Mouse (Mus musculus) T-helper 2 cell (primary cell): Measurements from ENCODE around the gene Hist1h4f.

Source experiments
- in situ Hi-C: fragments of 300-600 bp; cut with MboI, MseI; formaldehyde crosslinking; loops from one replicate; pipeline ENCODE4 v1.15.1; 2025; ENCODE audit warnings: high pct_unique_total_duplicates

Gene Hist1h4f

GRCm38 (mm10) chr13:23534368-23535131 lies 16.9 kb downstream of the Hist1h4f start:
- in situ Hi-C loops: loop anchor here (10.0 kb wide), 1 partner anchor 1490 kb away; the partner anchor contains the start of genes Hist1h2ag, Hist1h2bj and Hist1h4i

DNA sequence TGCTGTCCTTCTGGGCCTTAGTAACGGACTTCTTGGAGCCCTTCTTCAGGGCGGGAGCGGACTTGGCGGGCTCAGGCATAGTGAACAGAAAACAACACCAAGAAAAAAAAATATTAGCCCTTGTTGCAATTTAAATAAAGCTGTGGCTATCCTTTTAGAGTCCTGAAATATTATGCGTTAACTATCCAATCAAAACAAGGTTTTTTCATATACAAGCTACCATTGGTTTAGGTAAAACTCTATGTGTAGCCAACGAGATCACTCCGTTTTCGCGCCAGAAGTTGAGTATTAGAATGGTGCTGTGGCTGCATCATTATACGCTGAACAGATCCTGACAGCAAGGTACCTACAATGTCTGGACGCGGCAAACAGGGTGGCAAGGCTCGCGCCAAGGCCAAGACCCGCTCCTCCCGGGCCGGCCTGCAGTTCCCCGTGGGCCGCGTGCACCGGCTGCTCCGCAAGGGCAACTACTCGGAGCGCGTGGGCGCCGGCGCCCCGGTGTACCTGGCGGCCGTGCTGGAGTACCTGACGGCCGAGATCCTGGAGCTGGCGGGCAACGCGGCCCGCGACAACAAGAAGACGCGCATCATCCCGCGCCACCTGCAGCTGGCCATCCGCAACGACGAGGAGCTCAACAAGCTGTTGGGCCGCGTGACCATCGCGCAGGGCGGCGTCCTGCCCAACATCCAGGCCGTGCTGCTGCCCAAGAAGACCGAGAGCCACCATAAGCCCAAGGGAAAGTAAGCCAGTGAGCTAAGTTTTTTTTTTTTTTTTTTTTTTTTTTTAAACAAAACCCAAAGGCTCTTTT lies 17.7 kb downstream of the Hist1h4f start, which contains the start of gene Hist1h2af:
TSS of gene Hist1h2af (plus strand) at position 347 of the 808 bp plus-strand sequence.
- in situ Hi-C loops: loop anchor here (10.0 kb wide), 1 partner anchor 1489 kb away; the partner anchor contains the start of genes Hist1h2ag, Hist1h2bj and Hist1h4i

DNA sequence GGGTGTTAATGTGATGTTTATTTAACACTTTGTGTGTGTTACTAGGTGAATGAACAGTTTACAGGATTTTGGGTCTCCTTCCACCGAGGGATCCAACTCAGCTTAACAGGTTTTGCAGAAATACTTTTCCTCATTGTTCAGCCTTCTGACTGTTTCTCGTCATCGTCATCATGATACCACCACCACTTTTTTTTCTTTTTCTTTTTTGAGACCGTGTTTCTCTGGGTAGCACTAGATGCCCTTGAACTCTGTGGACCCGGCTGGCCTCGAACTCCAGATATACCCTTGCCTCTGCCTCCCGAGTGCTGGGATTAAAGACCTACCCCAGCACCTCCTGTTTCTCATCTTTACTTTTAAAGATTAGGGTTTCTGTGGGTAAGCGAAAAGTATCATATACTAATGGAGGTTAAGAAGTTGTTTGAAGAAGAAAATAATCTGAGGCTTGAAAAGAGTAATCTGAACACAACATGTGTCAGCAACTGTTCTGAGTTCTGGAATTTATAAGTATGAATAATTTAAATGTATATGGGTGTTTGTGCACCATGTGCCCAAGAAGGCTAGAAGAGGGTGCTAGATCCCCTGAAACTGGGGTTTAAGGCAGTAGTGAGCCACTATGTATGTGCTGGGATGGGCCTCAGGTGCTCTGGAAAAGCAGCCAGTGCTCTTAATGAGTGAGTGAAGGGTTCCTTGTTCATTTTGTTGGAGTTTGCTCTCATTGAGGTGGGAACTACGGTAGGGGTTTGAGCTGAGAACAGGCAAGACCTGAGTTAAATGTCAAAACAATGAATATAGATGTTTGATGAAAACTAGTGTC lies 19.0 kb downstream of the Hist1h4f start:
- in situ Hi-C loops: loop anchor here (10.0 kb wide), 1 partner anchor 1488 kb away; the partner anchor contains the start of genes Hist1h2ag, Hist1h2bj and Hist1h4i

DNA sequence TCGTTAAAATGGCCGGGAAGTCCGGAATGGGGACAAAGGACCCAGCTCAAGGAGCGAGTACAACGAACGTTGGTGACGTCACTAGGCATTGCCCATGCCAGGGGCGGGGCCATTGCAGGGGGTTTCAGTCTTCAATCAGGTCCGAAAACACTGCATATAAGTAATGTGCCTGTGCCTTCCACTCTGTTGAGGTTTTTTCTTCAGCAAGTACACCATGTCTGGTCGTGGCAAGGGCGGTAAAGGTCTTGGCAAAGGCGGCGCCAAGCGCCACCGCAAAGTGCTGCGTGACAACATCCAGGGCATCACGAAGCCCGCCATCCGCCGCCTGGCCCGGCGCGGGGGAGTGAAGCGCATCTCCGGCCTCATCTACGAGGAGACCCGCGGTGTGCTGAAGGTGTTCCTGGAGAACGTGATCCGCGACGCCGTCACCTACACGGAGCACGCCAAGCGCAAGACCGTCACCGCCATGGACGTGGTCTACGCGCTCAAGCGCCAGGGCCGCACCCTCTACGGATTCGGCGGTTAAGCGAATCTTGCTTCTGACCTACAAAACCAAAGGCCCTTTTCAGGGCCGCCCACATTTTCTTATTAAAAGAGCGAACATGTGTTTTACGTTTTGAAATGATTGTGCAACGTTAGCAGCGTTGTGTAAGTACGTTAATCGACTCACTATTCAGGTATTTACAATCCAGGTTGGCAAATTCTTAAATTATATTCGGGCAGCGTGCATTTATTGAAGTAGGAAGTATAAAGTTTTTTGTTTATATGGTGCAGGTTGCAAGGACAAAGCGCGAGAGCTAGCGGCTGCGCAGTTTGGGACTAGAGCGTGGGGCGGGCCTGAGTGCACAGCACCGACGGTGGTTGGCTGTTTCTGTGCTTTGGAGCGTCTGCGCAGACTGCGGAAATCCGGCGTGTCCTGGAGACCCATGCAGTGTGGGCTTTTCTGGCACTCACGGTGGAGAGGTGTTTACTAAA lies 20.3 kb downstream of the Hist1h4f start, which contains the start of gene Hist1h4h:
TSS of gene Hist1h4h (plus strand) at position 150 of the 975 bp plus-strand sequence.
- in situ Hi-C loops: loop anchor here (10.0 kb wide), 1 partner anchor 1486 kb away; the partner anchor contains the start of genes Hist1h2ag, Hist1h2bj and Hist1h4i

DNA sequence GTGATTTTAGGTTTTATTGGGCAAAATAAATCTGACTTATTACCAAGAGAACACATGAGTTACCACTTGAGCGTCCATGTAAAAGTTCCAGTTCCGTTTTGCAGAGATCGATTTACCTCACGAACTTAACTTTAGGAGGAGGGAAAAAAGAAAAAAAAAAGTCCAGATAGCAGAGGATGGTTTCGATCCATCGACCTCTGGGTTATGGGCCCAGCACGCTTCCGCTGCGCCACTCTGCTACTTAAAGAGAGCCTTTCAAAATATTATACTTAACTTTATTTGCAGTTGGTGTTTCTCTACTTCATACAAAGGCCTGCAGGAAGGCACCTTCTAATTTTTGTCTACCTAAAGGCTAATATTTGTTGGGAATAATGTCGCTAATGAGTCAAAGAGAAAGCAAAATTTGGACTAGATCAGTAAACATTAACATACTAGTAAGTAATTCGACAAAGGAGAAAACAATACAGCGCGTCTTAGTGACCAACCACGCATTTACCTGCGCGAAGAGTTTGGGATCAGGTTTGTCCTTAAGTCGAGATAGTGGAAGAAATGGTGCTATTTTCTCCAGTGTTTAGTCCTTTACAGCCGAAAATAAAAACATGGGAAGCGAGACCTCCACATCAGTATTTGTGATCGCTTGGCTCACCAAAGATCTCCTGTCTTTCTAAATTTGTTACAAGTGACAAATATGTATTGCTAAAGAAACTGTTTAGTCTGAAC lies 21.1 kb downstream of the Hist1h4f start:
- in situ Hi-C loops: loop anchor here (10.0 kb wide), 1 partner anchor 1486 kb away; the partner anchor contains the start of genes Hist1h2ag, Hist1h2bj and Hist1h4i

GRCm38 (mm10) chr13:23529480-23530165 lies 21.8 kb downstream of the Hist1h4f start:
- in situ Hi-C loops: loop anchor here (5.0 to 10.0 kb wide), 2 partner anchors 232 to 1485 kb away; partner anchors contain the start of genes Hist1h2ag, Hist1h2bj and Hist1h4i

DNA sequence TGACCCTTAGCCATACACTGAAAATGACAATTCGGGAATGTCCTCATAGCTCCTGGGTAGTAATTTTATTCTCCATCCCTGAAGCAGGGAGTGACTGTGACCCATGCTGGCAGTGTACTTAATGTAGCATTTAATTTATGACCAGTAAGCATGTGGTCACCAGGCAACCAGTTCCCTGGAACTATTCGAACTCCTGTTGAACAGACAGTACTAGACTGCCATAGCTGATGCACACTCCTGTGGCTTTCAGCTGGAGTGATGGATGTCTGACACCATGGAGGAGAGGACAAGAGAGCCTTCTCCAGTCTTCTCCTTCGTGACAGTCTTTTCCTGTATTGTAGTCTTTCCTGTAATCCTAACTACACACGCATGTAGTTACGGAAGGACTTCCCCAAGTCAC lies 22.4 kb downstream of the Hist1h4f start:
- in situ Hi-C loops: loop anchor here (5.0 kb wide), 1 partner anchor 232 kb away; no protein-coding TSS in a partner anchor

DNA sequence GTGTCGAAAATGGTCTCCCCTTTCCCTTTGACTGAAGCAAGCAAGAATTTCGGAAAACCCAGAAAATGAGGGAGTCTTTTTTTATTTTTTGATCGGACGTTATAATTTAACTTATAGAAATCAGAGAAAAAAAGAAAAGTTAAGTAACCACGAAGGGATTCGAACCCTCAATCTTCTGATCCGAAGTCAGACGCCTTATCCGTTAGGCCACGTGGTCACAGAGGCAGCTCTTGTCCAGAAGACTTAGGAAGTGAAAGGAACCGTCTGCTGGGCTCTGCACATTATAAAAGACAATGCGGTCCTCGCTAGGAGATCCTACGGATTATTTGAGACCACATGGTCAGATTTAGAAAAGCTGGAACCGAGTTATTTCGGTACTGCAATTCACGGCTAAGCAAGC lies 25.1 kb downstream of the Hist1h4f start:
- in situ Hi-C loops: loop anchor here (5.0 kb wide), 1 partner anchor 229 kb away; no protein-coding TSS in a partner anchor

DNA sequence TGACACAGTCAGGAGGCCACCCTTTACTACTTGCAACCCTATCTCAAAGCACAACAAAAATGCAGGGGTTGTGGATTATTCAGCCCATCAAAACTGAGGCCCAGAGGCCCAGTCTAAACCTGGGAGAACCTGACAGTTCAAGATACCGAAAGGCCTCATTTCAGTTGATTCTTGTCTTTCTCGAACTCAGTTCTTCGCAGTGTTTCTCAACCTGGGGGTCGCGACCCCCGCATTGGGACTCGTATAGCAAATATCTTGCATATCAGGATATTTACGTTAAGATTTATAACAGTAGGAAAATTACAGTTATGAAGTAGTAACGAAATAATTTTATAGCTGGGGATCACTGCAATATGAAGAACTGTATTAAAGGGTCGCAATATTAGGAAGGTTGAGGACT lies 25.5 kb downstream of the Hist1h4f start:
- in situ Hi-C loops: loop anchor here (5.0 kb wide), 1 partner anchor 229 kb away; no protein-coding TSS in a partner anchor

DNA sequence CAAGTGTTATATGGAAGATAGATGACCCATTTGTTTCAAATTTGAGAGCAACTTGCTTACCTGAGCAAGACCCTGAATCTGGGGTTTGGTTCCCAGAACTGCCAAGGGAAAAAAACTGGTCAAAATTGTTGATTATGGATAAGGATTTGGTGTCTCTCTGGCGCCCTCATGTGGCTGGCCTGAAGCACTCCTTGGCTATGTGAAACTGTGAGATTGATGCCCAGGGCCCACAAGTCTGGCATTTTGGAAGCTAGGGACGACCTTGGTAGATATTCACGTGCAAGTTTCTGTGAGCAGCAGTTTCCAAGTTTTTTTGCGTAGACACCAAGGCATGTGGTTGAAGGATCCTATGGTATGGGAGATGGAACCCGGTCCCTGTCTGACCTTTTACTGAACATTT lies 26.8 kb downstream of the Hist1h4f start:
- in situ Hi-C loops: loop anchor here (5.0 kb wide), 2 partner anchors 227 to 1607 kb away; no protein-coding TSS in a partner anchor

- in situ Hi-C loops: loop anchor here (5.0 kb wide), 1 partner anchor 1607 kb away; no protein-coding TSS in a partner anchor
Observed at GRCm38 (mm10) chr13:23523976-23524375, 27.5 kb downstream of the Hist1h4f start.

DNA sequence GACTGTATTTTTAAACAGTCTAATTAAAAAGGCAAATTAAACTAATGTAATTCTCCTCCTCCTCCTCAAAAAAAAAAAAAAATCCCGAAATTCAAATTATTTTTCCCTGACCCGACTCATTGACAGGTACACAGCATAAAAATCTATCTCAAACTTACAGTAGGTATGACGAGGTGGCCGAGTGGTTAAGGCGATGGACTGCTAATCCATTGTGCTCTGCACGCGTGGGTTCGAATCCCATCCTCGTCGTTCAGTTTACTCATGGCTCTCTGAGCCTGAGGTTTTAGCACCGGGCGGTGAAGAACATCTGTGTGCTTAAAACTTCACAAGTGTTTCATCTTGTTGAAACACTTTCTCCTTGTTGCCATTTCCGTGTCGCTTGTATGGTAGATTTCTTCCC lies 29.7 kb downstream of the Hist1h4f start:
- in situ Hi-C loops: loop anchor here (5.0 kb wide), 1 partner anchor 1604 kb away; no protein-coding TSS in a partner anchor

DNA sequence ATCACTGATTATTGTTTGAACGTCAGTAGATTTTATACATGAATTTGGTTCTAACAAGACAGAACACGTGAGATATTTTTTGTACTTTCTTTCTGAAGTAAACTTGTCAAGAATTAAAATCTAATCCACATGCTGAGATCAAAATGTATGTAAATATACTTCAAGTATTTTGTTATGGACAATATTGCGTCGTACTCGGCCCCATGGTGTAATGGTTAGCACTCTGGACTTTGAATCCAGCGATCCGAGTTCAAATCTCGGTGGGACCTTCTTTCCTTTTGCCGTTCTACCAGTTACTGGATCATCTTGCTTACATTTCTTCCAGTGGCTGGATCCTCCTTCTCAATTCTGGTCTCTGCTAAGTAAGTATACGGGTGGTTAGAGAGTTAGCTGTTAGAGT lies 32.0 kb downstream of the Hist1h4f start:
- in situ Hi-C loops: loop anchor here (5.0 kb wide), 1 partner anchor 87 kb away; no protein-coding TSS in a partner anchor

- in situ Hi-C loops: loop anchor here (5.0 kb wide), 1 partner anchor 87 kb away; no protein-coding TSS in a partner anchor
Observed at GRCm38 (mm10) chr13:23518885-23519284, 32.6 kb downstream of the Hist1h4f start.

DNA sequence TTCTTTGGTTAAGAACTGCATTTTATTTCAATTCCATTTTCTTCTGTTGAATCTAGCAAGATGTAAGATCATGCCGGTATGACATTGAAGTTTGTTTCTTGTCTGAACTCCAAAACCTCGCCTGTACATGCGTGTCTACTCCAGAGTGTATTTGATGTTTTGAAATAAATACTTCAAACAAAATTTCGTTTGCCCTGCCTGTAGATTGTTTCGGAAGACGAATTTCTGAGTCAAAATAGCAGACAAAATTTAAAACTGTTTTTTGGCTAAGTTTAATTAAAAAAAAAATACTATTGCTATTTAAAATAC lies 33.2 kb downstream of the Hist1h4f start:
- in situ Hi-C loops: loop anchor here (5.0 kb wide), 1 partner anchor 86 kb away; no protein-coding TSS in a partner anchor

- in situ Hi-C loops: loop anchor here (5.0 kb wide), 1 partner anchor 85 kb away; no protein-coding TSS in a partner anchor
Observed at GRCm38 (mm10) chr13:23517603-23518294, 33.7 kb downstream of the Hist1h4f start.
